Mouse (Mus musculus) A20 (cell line): ENCODE data around the gene Pdgfa.

Experiments
- DNase-seq: peaks from one replicate; pipeline ENCODE4 v3.0.0-alpha.2; 2011; ENCODE audit warnings: low read depth, low spot score

The Pdgfa gene

DNA sequence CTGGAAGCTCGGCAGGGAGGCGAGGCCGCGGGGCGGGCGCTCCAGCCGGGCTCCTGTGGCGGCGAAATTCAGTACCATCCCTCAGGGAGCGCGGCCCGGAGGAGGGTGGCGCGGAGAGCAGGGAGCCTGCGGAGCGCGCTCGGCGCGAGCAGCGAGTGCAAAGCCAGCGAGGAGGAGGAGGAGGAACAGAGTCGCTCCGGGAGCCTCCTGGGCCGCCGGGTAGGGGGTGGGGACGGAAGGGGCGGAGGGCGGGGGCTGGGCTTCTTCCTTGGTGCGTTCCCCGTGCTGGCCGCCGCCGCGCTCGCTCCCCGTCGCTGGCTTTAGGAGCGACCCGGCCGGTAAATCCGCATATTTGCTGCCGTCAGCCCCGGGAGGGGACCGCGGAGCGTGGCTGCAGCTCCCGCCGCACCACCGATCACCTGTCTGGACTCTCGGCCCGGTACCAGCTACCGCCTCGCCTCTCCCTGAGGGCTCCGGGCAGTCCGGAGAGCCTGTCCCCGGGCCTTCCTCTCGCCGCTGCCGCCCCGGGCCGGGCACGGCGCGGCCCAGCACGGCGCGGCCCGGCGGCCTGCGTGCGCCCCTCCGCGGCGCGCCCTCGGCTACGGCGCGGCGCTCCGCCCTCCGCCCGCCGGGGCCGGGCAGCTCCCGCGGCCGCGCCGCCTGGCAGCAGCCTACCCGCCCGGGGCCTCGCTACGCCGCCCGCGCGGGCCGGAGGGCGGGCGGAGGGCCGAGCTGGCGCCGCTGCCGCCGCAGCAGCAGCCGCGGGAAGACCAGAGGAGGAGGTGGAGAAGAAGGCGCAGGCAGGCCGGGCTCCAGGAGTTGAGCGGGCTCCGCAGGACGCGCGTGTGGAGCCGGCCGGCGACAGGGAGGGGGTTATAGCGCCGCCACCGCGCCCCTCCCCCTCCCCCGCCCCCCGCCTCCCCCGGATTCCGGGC, 2.1 kb downstream of the Pdgfa start:
- no peak for DNase-seq

DNA sequence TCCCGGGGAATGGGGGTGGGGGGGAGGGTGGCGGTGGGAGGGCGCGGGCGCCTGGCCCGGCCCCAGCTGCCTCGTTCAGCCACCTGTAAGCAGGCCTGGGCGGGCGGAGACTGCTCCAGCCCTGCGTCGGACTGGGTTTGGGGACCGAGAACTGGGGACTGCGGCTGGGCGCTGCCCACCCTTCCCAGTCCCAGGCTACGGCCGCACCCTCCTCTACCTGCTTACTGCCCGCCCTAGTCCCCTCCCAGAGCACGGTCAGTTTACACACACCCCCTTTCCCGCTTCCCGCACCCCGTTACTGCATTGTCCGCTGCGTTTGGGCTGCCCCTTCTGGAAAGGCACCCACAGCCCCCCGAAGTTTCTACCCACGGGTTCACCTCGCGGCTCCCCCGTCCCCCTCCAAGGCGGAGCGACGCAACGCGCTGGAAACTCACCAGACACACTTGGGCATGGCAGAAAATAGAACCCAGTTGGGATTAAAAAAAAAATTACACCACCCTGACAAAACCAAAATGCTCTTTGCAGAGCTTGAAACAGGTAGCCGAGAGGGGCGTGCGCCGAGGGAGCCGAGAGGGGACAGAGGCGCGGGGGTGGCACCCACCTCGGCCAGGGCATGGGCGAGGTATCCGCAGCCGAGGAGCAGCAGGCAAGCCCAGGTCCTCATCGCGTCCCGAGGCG, 2.9 kb downstream of the Pdgfa start:
- DNase-seq, result no peak

GRCm38 (mm10) chr5:138993371-138994107, 3.6 kb downstream of the Pdgfa start:
- DNase-seq, result no peak

GRCm38 (mm10) chr5:138992611-138993370, 4.4 kb downstream of the Pdgfa start:
- no peak for DNase-seq

DNA sequence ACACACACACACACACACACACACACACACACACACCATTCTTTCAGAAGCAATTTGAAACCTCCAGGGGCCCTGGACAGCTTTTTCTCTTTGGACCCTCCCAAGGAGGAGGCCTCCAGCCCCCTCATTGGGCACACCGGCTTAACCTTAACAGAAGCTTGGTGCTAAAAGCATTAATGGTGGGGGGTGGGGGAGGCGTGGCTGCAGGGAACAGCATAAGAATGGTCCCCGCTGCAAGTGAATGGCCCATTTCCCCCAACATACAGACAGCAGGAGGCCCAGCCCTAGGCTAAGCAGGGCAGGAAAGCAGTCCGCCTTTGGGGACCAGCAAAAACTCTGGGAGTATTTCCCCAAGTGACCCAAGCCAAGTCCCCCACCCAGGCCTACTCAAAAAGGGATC, 5.4 kb downstream of the Pdgfa start:
- no peak for DNase-seq

DNA sequence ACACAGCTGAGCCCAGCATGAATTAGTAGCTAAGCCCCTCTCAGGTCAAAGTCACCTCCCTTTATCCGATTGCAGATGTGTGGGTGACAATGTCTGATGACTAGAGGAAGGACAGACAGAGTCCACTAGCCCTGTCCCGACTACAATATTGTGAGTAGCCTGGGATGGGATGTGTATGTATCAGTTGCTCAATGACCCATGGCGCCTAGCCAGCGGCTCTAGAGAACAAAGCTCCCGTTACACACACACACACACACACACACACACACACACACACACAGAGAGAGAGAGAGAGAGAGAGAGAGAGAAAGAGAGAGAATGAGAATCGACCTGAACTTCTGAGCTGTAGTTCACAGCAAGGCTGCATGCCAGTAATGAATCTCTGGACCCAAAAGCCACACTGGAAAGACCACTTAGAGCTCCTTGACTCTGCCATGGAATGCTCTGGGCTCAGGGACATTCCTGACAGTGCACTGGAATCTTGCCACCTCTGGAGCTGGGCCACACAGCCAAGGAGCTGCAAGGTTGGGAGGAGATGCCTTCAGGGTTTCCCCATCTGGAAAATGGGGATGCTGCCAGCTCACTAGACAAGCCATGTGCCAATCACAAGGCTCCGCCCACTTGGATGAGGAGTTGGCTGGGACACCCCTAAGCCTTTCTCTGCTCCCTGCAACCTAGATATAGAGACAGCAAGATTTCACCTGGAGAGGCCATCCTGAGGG, 6.3 kb downstream of the Pdgfa start:
- no peak for DNase-seq

DNA sequence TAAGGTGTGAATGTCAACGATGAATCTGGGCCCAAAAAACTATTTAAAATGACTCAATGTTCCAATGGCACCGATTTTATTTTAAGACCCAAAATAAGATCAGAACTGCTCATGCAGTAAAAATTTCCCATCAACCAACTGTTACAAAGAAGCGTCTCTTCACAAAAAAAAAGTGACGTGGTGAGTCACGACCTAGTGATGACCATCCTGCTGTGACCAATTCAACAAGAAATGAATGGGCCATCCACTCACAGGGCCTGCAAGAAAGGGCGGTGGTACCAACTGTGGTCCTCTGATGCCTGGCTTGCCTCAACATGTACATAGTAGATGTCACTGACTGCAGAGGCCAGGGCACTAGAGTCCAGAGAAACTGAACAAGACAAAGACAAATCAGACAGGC, 7.6 kb downstream of the Pdgfa start:
- no peak for DNase-seq

DNA sequence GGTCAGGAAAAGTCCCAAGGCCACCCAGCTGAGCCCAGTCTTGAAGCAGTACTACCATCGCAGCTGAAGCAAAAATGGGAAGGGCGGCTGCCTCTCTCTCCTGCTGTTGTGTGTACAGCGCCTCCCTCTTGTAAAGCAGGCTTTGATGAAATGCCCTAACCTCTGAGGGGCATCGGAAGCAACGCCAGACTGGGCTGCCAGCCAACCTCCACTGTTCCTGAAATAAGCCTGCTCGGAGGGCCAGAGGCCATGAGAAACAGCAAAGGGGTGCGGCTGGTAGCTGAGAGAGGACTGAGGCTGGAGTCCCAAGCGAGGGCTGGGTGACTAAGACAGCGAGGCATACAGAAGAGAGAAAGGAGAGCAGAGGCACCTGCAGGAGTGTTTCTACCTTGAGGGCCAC, 8.4 kb downstream of the Pdgfa start:
- no peak for DNase-seq

DNA sequence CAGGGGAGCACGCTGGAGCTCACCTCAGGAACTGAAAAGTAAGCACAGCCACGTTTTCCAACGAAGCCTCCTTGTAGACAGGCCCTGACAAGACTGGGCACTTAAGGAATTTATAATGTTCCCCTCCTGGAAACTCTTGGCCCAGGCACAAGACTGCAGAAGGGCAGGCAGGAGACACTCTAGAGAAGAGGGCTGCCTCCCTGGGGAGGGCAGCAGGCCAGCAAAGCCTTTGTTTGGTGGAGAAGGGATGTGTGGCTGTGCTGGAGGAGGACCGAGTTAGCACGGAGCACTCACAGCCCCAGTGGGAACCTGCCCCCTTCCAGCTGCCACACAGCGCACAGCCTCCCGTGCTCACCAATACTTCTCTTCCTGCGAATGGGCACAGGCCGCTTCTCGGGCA, 9.2 kb downstream of the Pdgfa start:
- no peak for DNase-seq

- no peak for DNase-seq
Observed at GRCm38 (mm10) chr5:138981921-138982320, 15.2 kb downstream of the Pdgfa start.

DNA sequence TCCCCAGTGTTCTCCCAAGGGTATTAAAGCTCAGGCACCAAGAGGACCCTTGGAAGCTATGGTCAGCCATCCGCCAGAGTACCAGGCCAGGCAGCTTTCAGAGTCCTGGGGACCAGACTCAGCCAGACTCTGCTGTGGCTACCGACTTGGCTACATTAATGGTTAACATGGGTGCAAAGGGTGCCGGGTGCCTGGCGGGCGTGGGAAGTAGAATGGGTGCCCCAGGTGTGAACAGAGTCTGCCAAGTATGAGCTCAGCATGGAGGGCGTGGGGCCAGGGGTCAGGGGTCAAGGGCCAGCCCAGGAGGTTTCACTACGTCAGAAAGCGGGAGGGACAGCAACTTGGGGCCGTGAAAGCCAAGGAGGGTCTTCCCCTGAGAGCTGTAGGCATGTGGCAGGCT, 16.6 kb downstream of the Pdgfa start:
- DNase-seq, result no peak

DNA sequence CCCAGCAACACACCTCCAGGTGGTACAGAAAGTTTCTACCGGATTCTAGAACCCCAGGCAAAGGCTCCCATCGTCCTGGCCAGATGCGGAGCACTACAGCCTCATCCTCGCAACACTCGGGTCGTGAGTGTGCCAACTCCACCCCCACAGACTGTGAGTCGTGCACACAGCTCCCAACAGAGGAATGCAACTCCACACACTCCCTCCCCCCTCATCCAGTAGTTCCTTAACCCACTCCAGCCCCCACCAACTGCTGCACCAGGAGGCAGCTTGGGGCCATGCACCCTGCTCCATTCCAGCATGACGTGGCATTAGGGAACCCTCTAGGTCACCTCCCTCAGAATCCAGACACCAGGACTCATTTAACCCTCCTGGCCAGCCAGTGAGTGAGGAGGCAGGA, 17.3 kb downstream of the Pdgfa start:
- DNase-seq, result no peak

DNA sequence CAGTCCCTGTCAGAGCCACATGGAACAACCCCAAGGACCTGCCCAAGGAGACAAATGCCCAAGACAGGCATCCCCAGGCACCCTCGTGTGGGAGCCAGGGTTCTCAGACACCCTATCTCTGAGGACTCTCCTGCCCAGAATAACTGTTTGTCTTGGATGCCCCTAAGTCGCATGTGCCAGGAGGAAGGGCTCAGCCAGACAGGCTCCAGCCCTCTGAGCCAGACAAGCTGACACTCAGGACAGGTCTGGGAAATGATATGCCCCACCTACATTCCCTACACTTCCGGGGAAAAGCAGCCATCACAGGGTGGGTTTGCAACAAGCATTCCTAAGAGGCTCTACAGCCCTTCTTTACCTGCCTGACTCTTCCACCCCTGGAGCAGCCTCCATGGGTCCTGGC, 19.4 kb downstream of the Pdgfa start:
- peak; percentile 2 for DNase-seq

DNA sequence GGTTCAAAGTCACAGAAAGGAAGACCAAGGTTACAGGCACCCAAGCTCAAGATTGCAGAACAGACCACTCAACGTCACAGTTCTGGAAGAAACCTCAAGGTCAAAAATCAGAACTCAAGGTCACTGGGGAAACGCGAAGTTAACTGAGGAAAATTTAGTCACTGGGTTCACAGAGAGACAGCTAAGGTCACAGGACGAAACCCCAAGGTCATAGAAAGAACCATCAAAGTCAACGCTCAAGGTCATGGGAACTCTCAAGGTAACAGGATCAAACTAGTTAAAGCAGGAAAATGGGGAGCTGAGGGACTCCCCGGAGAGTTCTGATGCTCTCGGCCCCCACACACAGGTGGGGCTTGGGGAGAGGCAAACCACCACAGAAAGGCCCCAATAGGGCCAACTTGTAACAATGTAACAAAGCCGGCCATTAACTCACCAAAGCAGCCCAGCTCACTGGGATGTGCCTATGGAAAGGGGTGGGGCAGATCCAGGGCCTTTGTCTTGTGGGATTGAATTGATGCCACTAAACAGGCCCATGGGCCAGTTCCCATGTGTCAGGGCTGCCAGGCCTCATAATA, 22.2 kb downstream of the Pdgfa start:
- no peak for DNase-seq

DNA sequence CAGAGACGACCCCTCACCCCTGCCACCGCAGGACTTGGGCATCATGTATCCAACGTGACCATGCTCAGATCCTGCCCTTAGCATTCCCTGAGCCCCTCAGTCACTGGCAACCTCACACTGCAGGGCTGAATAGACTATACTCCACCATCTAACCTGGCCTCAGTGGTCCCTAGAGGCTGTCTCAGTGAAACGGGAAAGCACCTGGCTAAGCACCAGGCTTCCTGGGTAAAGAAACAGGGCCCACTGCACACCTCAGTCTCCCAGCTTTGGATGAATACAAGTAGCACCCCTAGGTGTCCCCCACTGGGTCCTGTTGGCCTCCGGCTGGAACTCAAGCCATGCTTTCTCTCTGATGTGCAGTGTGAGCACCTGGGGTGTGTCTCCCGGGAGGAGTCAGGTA, 23.7 kb downstream of the Pdgfa start:
- no peak for DNase-seq

- no peak for DNase-seq
Observed at GRCm38 (mm10) chr5:138971405-138971804, 25.8 kb downstream of the Pdgfa start.

GRCm38 (mm10) chr5:138970056-138970490, 27.1 kb downstream of the Pdgfa start:
- DNase-seq, result no peak

- no peak for DNase-seq
Observed at GRCm38 (mm10) chr5:138966033-138966724, 31.0 kb downstream of the Pdgfa start.

GRCm38 (mm10) chr5:138965590-138965989, 31.6 kb downstream of the Pdgfa start:
- no peak for DNase-seq

- no peak for DNase-seq
Observed at GRCm38 (mm10) chr5:138956427-138956833, 40.7 kb downstream of the Pdgfa start.
